Mouse (Mus musculus): ENCODE data around the gene St3gal5. TPM values are rescaled to one million over a fixed set of nuclear protein-coding genes. Genes with fewer than 3 reads are reported as not detected.
"Not testable (repeated sequence)": the region's sequence is repeated elsewhere in the genome, so short reads cannot be mapped to it uniquely, and the experiment has no call there.

The St3gal5 gene
- polyA plus RNA-seq, 1 experiment: 22.3 TPM

- Histone ChIP-seq H3K9me3 (no peaks in the 10 kb centered on the region), H3K36me3 (replicated peaks; ENCODE audit: low read length) (peaks cover 77% of the 10 kb centered on the region), H3K27me3 (replicated peaks) (peaks cover 33% of the 10 kb centered on the region), H3K4me1 (peaks cover 42% of the 10 kb centered on the region), H3K4me3 (replicated peaks) (no peak overlapping the region)
- TF ChIP-seq FLI1 (IDR thresholded peaks at IDR 0.05; ENCODE audit: low read length) (no peak), GATA1 (IDR thresholded peaks at IDR 0.05; ENCODE audit: borderline replicate concordance, low read length) (no peak)
Measured at GRCm38 (mm10) chr6:72140371-72140770, 43.0 kb downstream of the St3gal5 start.

- Histone ChIP-seq H3K36me3 (replicated peaks; ENCODE audit: low read length) (peaks cover 71% of the 10 kb centered on the region), H3K27me3 (replicated peaks) (peaks cover 29% of the 10 kb centered on the region), H3K9me3 (no peaks in the 10 kb centered on the region), H3K4me3 (replicated peaks) (no peak overlapping the region), H3K4me1 (peaks cover 33% of the 10 kb centered on the region)
- TF ChIP-seq GATA1 (IDR thresholded peaks at IDR 0.05; ENCODE audit: borderline replicate concordance, low read length): no peak
- no peak for TF ChIP-seq FLI1 (IDR thresholded peaks at IDR 0.05; ENCODE audit: low read length)
Measured at GRCm38 (mm10) chr6:72141191-72141590, 43.8 kb downstream of the St3gal5 start.

- H3K4me3 ChIP-seq (replicated peaks): no peak overlapping the region
- H3K9me3 ChIP-seq: peaks cover 3% of the 10 kb centered on the region; the same call in 1 of the 2 replicates
- H3K27me3 ChIP-seq (replicated peaks): peaks cover 25% of the 10 kb centered on the region
- TF ChIP-seq GATA1 (IDR thresholded peaks at IDR 0.05; ENCODE audit: borderline replicate concordance, low read length) (no peak), FLI1 (IDR thresholded peaks at IDR 0.05; ENCODE audit: low read length) (no peak)
- peaks cover 68% of the 10 kb centered on the region for H3K36me3 ChIP-seq (replicated peaks; ENCODE audit: low read length)
- peaks cover 20% of the 10 kb centered on the region for H3K4me1 ChIP-seq
Measured at GRCm38 (mm10) chr6:72142561-72142960, 45.2 kb downstream of the St3gal5 start.

GRCm38 (mm10) chr6:72144353-72144752 lies 47.0 kb downstream of the St3gal5 start:
- Histone ChIP-seq H3K4me3 (replicated peaks) (no peak overlapping the region), H3K27me3 (replicated peaks) (peaks cover 25% of the 10 kb centered on the region), H3K4me1 (peaks cover 20% of the 10 kb centered on the region), H3K9me3 (peaks cover 12% of the 10 kb centered on the region), H3K36me3 (replicated peaks; ENCODE audit: low read length) (peaks cover 86% of the 10 kb centered on the region)
- TF ChIP-seq FLI1 (IDR thresholded peaks at IDR 0.05; ENCODE audit: low read length): no peak
- TF ChIP-seq GATA1 (IDR thresholded peaks at IDR 0.05; ENCODE audit: borderline replicate concordance, low read length): no peak

- peaks cover 17% of the 10 kb centered on the region for H3K27me3 ChIP-seq (replicated peaks)
- peaks cover 20% of the 10 kb centered on the region for H3K9me3 ChIP-seq
- H3K4me1 ChIP-seq: no peaks in the 10 kb centered on the region; the same call in 1 of the 2 replicates
- H3K4me3 ChIP-seq (replicated peaks): no peak overlapping the region
- TF ChIP-seq FLI1 (IDR thresholded peaks at IDR 0.05; ENCODE audit: low read length) (no peak), GATA1 (IDR thresholded peaks at IDR 0.05; ENCODE audit: borderline replicate concordance, low read length) (no peak)
- peaks cover 84% of the 10 kb centered on the region for H3K36me3 ChIP-seq (replicated peaks; ENCODE audit: low read length)
Measured at GRCm38 (mm10) chr6:72146803-72147202, 49.4 kb downstream of the St3gal5 start.

- Histone ChIP-seq H3K4me1 (no peaks in the 10 kb centered on the region; the same call in 1 of the 2 replicates), H3K27me3 (replicated peaks) (peaks cover 15% of the 10 kb centered on the region), H3K9me3 (peaks cover 20% of the 10 kb centered on the region), H3K36me3 (replicated peaks; ENCODE audit: low read length) (peaks cover 83% of the 10 kb centered on the region), H3K4me3 (replicated peaks) (no peak overlapping the region)
- no peak for TF ChIP-seq GATA1 (IDR thresholded peaks at IDR 0.05; ENCODE audit: borderline replicate concordance, low read length)
- no peak for TF ChIP-seq FLI1 (IDR thresholded peaks at IDR 0.05; ENCODE audit: low read length)
Measured at GRCm38 (mm10) chr6:72148721-72149120, 51.3 kb downstream of the St3gal5 start.

- Histone ChIP-seq H3K27me3 (replicated peaks) (peaks cover 10% of the 10 kb centered on the region), H3K36me3 (replicated peaks; ENCODE audit: low read length) (peaks cover 77% of the 10 kb centered on the region), H3K4me1 (no peaks in the 10 kb centered on the region; the same call in 1 of the 2 replicates), H3K9me3 (peaks cover 20% of the 10 kb centered on the region), H3K4me3 (replicated peaks) (no peak overlapping the region)
- TF ChIP-seq GATA1 (IDR thresholded peaks at IDR 0.05; ENCODE audit: borderline replicate concordance, low read length): no peak
- no peak for TF ChIP-seq FLI1 (IDR thresholded peaks at IDR 0.05; ENCODE audit: low read length)
Measured at GRCm38 (mm10) chr6:72149797-72150196, 52.4 kb downstream of the St3gal5 start.

- Histone ChIP-seq H3K36me3 (replicated peaks; ENCODE audit: low read length) (peaks cover 69% of the 10 kb centered on the region), H3K27me3 (replicated peaks) (peaks cover 9% of the 10 kb centered on the region), H3K9me3 (peaks cover 17% of the 10 kb centered on the region), H3K4me1 (no peaks in the 10 kb centered on the region), H3K4me3 (replicated peaks) (no peak overlapping the region)
- TF ChIP-seq GATA1 (IDR thresholded peaks at IDR 0.05; ENCODE audit: borderline replicate concordance, low read length) (no peak), FLI1 (IDR thresholded peaks at IDR 0.05; ENCODE audit: low read length) (no peak)
Measured at GRCm38 (mm10) chr6:72152707-72153106, 55.3 kb downstream of the St3gal5 start.

- H3K36me3 ChIP-seq (replicated peaks; ENCODE audit: low read length): peaks cover 66% of the 10 kb centered on the region
- peaks cover 24% of the 10 kb centered on the region for H3K9me3 ChIP-seq
- no peaks in the 10 kb centered on the region for H3K4me1 ChIP-seq
- no peak overlapping the region for H3K4me3 ChIP-seq (replicated peaks)
- TF ChIP-seq GATA1 (IDR thresholded peaks at IDR 0.05; ENCODE audit: borderline replicate concordance, low read length): no peak
- TF ChIP-seq FLI1 (IDR thresholded peaks at IDR 0.05; ENCODE audit: low read length): no peak
- H3K27me3 ChIP-seq (replicated peaks): peaks cover 14% of the 10 kb centered on the region
Measured at GRCm38 (mm10) chr6:72153455-72153854, 56.1 kb downstream of the St3gal5 start.

- Histone ChIP-seq H3K27me3 (replicated peaks) (peaks cover 14% of the 10 kb centered on the region), H3K9me3 (peaks cover 24% of the 10 kb centered on the region), H3K36me3 (replicated peaks; ENCODE audit: low read length) (peaks cover 60% of the 10 kb centered on the region)
- not testable (repeated sequence) for H3K4me3 ChIP-seq (replicated peaks); H3K4me1 ChIP-seq
Measured at GRCm38 (mm10) chr6:72154008-72154407, 56.6 kb downstream of the St3gal5 start.

Measured in megakaryocyte, embryonic 14.5 days (primary cell).